Mouse (Mus musculus) CD4-positive, CD25-positive, alpha-beta regulatory T cell, adult 2 months (primary cell): ENCODE results near the gene Corin.

ENCODE experiments used
- DNase-seq: peaks from one replicate; pipeline ENCODE4 v3.0.0-alpha.2; 2012; ENCODE audit warnings: low read depth, low spot score

Gene Corin

DNA sequence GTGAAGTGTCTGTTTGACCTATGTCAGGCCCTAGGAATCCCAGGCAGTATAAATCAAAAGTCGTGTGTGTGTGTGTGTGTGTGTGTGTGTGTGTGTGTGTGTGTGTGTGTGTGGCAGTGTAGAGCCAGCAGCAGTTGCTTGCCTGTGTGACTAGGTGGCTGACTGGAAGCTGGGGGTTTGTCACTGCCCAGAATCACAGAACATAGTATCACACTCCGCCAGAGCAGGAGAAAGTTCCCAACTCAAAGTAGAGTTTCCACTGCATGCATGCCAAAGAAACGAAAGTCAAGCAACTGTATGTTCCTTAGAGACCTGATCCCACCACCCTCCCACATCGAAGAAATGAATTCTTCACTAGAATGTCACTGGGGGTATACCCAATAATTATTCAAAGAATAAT lies 61.3 kb downstream of the Corin start:
- DNase-seq, result no peak

GRCm38 (mm10) chr5:72441181-72441580 lies 63.1 kb downstream of the Corin start:
- DNase-seq, result no peak

GRCm38 (mm10) chr5:72435085-72435484 lies 69.2 kb downstream of the Corin start:
- DNase-seq, result no peak

GRCm38 (mm10) chr5:72431856-72432255 lies 72.4 kb downstream of the Corin start:
- no peak for DNase-seq

GRCm38 (mm10) chr5:72427556-72427955 lies 76.7 kb downstream of the Corin start:
- DNase-seq, result no peak

DNA sequence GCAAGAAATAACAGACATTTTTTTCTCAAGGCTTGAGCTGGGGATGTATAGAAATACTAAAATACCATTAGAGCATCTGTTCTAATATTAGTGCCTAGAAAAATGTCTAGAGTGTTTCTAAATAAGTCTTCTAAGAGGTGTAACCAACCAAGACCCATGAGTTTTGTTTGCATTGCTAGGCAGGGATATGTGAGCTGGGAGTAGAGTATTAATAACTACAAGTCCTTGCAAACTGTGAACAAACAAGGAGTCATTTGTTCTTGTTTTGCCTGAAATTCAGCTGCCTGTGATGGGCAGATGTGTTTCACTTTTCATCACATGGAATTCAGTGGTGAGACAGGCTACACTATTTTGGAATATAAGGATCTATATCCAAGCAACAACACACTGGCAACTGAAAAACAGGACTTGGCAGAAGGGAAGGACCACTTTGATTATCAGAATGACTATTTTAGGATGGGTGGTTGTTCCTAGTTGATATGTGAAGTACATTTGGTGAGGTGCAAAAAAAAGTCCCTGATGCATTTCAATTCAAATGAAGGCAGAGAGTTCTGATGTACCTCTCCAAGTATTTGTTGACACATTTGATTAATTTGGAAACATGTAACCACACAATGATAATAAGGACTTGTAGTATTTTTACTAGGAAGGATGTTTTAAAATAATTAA lies 78.8 kb downstream of the Corin start:
- DNase-seq, result no peak

DNA sequence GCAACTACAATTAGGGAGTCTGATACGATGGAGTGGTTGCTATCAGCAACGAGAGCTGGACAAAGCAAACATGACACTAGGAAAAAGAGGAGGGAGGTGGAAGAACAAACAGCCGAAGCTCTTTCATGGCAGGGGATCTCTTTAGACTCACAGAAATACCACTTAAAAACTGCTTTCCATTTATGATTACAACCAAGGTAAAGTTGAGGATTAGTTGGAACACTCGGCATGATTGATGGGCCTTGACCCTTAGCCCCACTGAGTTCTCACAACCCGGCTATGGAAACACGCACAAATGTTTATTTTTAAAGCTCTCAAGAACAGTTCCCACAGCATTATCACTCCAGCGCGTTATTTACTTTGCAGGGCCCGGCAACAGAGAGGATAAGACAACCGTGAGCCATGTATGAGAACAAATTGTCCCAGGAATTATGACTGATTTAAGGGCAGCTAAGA lies 92.4 kb downstream of the Corin start:
- no peak for DNase-seq

DNA sequence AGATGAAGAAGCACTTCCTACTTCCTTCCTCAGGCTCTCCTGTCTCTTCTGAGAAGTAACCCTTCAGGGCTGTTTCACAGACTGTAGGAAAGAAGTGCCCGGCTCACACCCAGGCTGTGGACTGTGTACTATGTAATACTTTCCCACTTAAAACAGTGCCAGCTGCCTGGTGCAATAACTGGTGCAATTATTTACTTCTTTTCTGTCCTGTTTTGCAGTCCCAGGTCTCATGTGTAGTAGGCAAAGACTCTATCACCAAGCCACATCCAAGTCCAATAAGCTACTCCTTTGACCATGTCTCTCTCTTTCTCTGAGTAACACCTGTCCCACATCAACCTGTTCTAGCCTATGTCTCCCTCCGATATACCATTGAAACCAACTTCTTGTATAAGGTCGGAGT lies 93.4 kb downstream of the Corin start:
- DNase-seq, result no peak

DNA sequence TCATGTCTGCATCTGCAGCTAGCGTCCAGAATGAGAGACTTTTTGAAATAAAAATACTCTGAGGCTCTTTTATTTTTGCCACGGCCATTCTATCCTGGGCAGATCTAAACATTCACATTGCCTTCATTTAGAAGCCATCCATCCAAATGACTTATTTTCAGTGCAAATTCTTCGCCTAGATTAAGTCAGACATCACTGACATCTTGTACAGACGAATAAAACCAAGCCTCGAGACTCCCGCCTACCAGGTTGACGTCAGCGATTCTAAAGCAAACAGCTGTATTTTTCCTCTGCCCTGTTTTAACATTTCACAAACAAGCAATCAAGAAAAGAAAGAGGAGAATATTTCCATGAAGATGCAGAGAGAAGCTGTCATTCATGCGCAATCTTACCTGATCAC lies 100.9 kb downstream of the Corin start:
- DNase-seq, result no peak

- DNase-seq, result no peak
Observed at GRCm38 (mm10) chr5:72402913-72403312, 101.4 kb downstream of the Corin start.

GRCm38 (mm10) chr5:72401778-72402177 lies 102.5 kb downstream of the Corin start:
- DNase-seq, result no peak

DNA sequence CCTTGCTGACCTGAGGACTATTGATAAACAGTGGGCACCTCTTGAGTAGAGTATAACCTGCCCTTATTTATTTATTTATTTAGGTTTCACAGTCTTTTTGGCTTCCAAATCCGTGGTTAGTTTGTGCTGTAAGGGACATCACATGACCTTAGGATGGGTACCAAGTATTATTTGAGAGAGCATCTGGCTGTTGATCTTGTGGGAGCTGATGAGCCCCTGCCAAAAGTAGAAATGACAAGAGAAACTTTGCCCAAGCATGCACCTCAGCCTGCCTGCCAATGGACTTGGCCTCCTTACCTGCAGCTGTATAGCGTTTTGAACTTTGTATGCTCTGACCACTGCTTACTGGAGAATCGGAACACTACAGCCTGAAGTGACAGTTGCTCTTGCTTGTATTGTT lies 103.0 kb downstream of the Corin start:
- no peak for DNase-seq

DNA sequence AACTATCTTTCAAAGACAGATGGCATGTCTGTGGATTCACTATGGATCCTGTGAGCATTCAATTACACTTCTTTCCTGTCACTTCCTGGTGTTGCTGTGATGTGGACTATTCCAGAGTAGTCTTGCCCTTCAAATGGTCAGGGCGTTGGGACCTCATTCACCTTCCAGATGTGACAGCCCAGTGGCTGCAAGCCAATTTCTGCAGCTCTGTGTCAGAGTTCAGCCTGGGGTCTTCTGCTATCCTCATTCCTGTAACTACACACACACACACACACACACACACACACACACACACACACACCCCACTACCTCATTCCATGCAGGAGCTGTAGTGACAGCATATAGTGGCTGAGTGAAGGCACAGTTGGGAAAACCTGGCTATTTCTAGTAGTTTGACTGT lies 122.1 kb downstream of the Corin start:
- no peak for DNase-seq

GRCm38 (mm10) chr5:72380616-72381015 lies 123.7 kb downstream of the Corin start:
- no peak for DNase-seq

GRCm38 (mm10) chr5:72368004-72368403 lies 136.3 kb downstream of the Corin start:
- DNase-seq, result no peak

DNA sequence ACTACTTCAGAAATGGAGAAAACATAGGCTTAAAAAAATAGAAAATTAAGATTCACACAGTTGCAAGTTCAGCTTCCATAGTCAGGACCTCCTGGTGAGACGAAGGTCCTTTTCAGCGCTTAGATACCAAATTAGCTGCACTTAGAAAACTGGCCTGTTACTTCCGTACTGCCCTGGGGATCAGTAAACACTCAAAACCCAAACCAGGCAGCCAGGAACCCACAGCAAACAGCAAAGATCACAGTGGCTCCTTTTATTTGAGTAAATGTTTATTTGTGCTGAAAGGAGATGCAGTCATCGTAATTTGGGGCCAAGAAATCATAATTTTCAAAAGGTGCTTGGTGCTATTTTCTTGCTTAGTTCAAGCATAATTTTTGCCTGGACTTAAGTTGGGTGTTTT lies 138.5 kb downstream of the Corin start:
- DNase-seq, result no peak

DNA sequence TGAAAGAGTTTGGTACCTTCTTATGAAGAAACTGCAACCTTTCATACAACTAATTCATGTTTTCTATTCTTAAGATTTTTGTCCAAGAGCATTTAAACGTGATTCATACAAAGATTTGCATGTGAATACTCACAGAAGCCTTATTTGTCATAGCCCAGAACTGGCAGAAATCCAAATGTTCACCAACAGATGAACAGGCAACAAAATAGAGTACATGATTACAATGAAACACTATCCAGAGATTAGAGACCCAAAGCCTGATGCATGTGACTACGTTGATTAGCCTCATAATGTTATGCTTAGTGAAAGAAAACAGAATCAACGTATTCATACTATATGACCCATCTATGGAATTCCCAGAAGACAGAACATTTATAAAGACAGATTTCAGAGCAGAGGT lies 140.4 kb downstream of the Corin start:
- no peak for DNase-seq

DNA sequence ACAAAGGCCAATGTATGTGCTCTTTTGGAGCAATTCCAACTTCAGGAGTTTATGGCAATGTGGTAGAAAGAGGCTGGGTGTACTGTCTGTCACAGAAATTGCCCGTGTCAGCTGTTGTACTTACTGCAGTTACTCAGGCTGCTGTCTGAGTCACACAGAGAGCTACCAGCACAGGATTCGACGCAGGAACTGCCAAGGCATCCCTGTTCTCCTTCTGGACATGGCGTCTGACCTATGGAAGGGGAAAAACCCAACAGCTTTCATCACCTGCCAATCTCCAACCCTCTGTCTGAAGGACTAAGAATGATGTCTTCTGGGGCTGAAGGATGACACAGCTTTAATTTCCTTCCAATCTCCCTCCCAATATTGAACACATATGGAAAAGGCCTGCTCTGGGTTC lies 150.5 kb downstream of the Corin start:
- no peak for DNase-seq

GRCm38 (mm10) chr5:72350081-72350758 lies 154.1 kb downstream of the Corin start:
- peak; percentile 77 for DNase-seq

DNA sequence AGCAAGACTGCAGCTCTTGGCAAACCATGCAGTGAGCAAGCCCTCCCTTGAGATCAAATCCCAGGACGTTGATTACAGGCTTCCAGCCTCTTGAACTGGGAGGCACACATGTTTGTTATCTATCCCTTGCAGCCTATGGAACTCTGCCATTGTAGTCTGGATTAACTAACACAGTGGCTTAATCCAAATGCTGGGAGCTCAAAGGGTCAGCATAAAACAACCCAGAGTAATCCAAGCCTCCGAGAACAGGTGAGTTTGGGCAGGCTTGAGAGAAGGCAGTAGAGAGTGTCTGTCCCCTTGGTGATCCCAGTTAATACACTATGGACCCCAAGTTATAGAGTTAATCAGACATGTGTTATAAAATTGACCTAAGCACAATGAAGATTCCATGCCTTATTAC lies 155.7 kb downstream of the Corin start:
- no peak for DNase-seq

- no peak for DNase-seq
Observed at GRCm38 (mm10) chr5:72335873-72336272, 168.4 kb downstream of the Corin start.

DNA sequence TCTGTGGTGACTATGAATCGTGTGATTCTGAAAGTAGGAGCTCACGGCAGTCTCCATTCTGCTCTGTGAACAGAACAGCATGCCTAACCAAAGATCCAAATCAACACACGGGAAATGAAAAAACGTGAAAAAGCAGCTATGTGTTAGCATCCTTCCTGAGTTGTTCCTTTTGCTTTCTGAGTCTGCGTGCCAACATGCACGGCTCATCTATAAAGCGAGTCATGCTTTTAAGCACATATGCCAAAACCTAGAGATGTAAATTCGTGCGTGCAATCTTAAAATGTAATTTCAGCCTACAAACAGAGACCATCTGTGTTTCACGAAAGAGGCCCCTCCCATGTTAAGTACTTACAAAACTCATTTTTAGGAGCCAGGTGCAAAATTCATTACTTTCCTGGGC lies 171.4 kb downstream of the Corin start:
- DNase-seq, result no peak

DNA sequence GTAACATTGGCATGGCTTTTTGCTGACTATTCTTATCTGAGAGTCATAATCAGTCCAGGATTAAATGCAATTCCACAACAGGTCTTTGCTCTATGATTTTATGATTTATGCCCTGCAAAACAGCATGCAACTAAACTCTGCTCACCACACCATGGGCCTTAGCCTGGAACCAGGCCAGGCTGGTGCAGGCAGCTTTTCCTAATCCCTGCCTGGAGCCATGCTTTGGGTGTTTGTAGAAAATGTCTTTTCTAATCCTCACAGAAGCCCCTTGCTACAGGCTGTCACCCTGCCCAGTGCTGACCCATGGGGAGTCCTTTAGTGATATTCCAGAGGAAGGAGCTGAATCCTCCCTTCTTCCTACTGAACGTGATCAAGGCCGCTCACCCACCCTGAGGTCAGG lies 173.1 kb downstream of the Corin start:
- DNase-seq, result no peak

DNA sequence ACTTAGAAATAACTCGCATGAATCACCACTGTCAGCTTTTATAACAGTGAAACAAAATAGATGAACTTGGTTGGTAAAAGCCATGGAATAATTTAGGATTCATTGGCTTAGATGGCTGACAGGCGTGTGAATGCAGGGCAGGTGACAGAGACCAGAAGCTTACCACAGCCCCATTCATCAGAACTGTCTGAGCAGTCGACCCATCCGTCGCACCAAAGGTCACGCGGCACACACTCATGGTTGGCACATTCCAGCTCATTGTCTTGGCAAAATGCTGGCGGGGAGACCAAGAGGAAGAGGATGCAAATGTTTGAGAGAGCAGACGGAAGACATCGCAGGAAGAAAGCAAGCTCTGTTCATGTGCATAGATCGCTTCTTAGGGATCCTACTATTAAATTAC lies 173.6 kb downstream of the Corin start:
- no peak for DNase-seq
